Mouse (Mus musculus) C2C12 (cell line): ENCODE data around the gene Sacm1l.

Experiments
- CTCF ChIP-seq: IDR thresholded peaks from one replicate; pipeline ENCODE4 v1.5.1; 2011; ENCODE audit not compliant: control insufficient read depth, insufficient read depth, insufficient read length
- MYOG ChIP-seq: IDR thresholded peaks from one replicate; pipeline ENCODE4 v1.6.1; 2011; ENCODE audit not compliant: control insufficient read depth, insufficient read length; ENCODE audit errors: extremely low read depth

GRCm38 (mm10) chr9:123484830-123485229 is 44.7 kb upstream of the Sacm1l start:
- TF ChIP-seq CTCF (no peak), MYOG (no peak)
